Mouse (Mus musculus) embryonic facial prominence, embryonic 14.5 days (tissue): ENCODE data around the gene Ifit1bl2. TPM values are rescaled to one million over a fixed set of nuclear protein-coding genes. Genes with fewer than 3 reads are reported as not detected.

Experiments used
- ATAC-seq: fragments of 200-750 bp; cut with Nextera tagmentation; 2 replicates; pipeline ENCODE4 v1.8.0; 2017; ENCODE audit warnings: low read depth, moderate number of reproducible peaks, moderate TSS enrichment
- DNase-seq: peaks from one replicate; pipeline ENCODE4 v3.0.0-alpha.2; 2015; ENCODE audit warnings: low spot score
- H3K27ac ChIP-seq: fragments of 300-500 bp; sonication (generic); replicated peaks from 2 replicates; pipeline ENCODE4 v1.5.1; 2014; ENCODE audit warnings: low read depth, mild to moderate bottlenecking, low read length, moderate library complexity
- H3K27me3 ChIP-seq: fragments of 300-500 bp; sonication (generic); replicated peaks from 2 replicates; pipeline ENCODE4 v1.6.1; 2014; ENCODE audit warnings: low read length; ENCODE audit not compliant: control insufficient read depth, insufficient read depth
- H3K36me3 ChIP-seq: fragments of 300-500 bp; sonication (generic); 2 replicates; pipeline ENCODE4 v1.6.1; 2014; ENCODE audit warnings: low read length, mixed read lengths; ENCODE audit not compliant: control insufficient read depth, insufficient read depth
- H3K4me1 ChIP-seq: fragments of 300-500 bp; sonication (generic); 2 replicates; pipeline ENCODE4 v1.6.1; 2014; ENCODE audit warnings: antibody characterized with exemption, low read length; ENCODE audit not compliant: control insufficient read depth, insufficient read depth
- H3K4me2 ChIP-seq: fragments of 300-500 bp; sonication (generic); 2 replicates; pipeline ENCODE4 v1.6.1; 2014; ENCODE audit warnings: low read depth, mild to moderate bottlenecking, low read length, moderate library complexity, mixed read lengths
- H3K4me3 ChIP-seq: fragments of 300-500 bp; sonication (generic); 2 replicates; pipeline ENCODE4 v1.5.1; 2014; ENCODE audit warnings: low read depth, mild to moderate bottlenecking, low read length
- H3K9ac ChIP-seq: fragments of 300-500 bp; sonication (generic); 2 replicates; pipeline ENCODE4 v1.6.1; 2014; ENCODE audit warnings: low read depth, mild to moderate bottlenecking, low read length, moderate library complexity, mixed read lengths
- H3K9me3 ChIP-seq: fragments of 300-500 bp; sonication (generic); 2 replicates; pipeline ENCODE4 v1.6.1; 2016; ENCODE audit warnings: low read length; ENCODE audit not compliant: control insufficient read depth
- WGBS: fragments of 180-500 bp; shearing (Covaris S2); extraction: QIAGEN DNeasy Blood & Tissue Kit; methylation state at CpG from one replicate; pipeline ENCODE4 v1.1.7; 2014; 5-methylcytosine and 5-hydroxymethylcytosine counted together
- polyA plus RNA-seq: library from polyadenylated mRNA; unstranded; fragments of >200 nt; fragmentation: Nextera tagmentation; extraction: Ambion mirVana; gene quantifications from 2 replicates; pipeline ENCODE4 v1.2.1, GENCODE M21; 2014

The Ifit1bl2 gene
- 0.18 and 0.40 TPM in 2 replicates for polyA plus RNA-seq

DNA sequence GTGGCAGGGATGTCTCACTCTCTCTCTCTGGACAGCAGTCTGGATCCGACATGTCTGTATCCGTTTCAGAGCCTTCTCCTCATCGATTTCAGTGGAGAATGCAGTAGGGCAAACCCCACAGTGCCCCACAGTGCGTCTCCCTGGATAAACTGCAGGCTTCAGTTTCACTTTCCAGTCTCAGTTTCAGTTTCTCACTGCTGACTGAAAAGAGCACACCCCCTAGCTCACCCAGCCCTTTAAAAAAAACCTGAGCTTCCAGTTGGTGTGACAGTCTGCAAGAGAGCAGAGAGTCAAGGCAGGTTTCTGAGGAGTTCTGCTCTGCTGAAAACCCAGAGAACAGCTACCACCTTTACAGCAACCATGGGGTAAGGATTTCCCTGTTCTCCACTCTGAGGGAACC, at the start of gene Ifit1bl2, which contains the start of gene Ifit1:
Gene Ifit1bl2 (minus strand): TSS at position 121 of the 400 bp plus-strand sequence.
Gene Ifit1 (plus strand): TSS at position 249 of the 400 bp plus-strand sequence.
- 34% methylated on average over 4 of the region's 4 CpGs for WGBS
- ATAC-seq = no peak; the same call in 1 of the 2 replicates
- H3K4me3 ChIP-seq = no peak within 1 kb of the TSS
- H3K27ac ChIP-seq = no peak within 1 kb of the TSS
- no peaks in the 10 kb centered on the region for H3K36me3 ChIP-seq
- no peaks in the 10 kb centered on the region for H3K27me3 ChIP-seq
- no peaks in the 10 kb centered on the region for H3K9me3 ChIP-seq
- H3K4me1 ChIP-seq = no peaks in the 10 kb centered on the region
- H3K4me2 ChIP-seq = peak within 1 kb of the TSS; percentile 12; the same call in 1 of the 2 replicates
- DNase-seq = peak; percentile 63
- 0 out of 2 replicates have a peak within 1 kb of the TSS, but pooled peaks have one; percentile 2 for H3K9ac ChIP-seq

DNA sequence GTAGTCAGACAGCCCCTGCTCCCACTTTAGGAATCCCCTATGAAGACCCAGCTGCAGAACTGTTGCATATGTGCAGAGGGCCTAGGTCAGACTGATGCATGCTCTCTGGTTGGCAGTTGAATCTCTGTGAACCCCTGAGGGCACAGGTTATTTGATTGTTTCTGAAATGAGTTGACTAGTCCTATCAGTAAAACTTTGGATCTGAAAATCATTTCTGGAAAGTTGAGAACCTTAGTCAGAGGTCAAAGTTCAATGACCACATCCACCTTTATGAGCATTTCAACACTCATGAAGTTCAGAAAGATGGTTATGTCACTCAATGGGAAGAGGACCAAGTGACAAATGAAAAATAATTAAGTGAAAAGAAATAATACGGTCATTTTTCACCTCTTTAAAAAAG, 45.0 kb upstream of the Ifit1bl2 start:
- WGBS = 94% methylated on average over 1 of the region's 1 CpGs

GRCm38 (mm10) chr19:34684857-34685256, 44.3 kb upstream of the Ifit1bl2 start:
- no peak overlapping the region for H3K4me3 ChIP-seq
- no peaks in the 10 kb centered on the region for H3K36me3 ChIP-seq
- WGBS = 58% methylated on average over 1 of the region's 1 CpGs
- no peak overlapping the region for H3K4me2 ChIP-seq
- no peak overlapping the region for H3K9ac ChIP-seq
- H3K27me3 ChIP-seq = no peaks in the 10 kb centered on the region
- no peak for ATAC-seq
- H3K4me1 ChIP-seq = no peaks in the 10 kb centered on the region
- no peaks in the 10 kb centered on the region for H3K9me3 ChIP-seq
- peak; percentile 53 for DNase-seq
- no peak overlapping the region for H3K27ac ChIP-seq

More for the DNA sequence above, 45.0 kb upstream of the Ifit1bl2 start:
- Histone ChIP-seq H3K4me1 (no peaks in the 10 kb centered on the region), H3K36me3 (no peaks in the 10 kb centered on the region), H3K9ac (no peak overlapping the region), H3K4me2 (no peak overlapping the region), H3K27ac (no peak overlapping the region), H3K27me3 (no peaks in the 10 kb centered on the region), H3K9me3 (no peaks in the 10 kb centered on the region), H3K4me3 (no peak overlapping the region)
- DNase-seq (no peak), ATAC-seq (no peak)

GRCm38 (mm10) chr19:34678428-34678827, 37.9 kb upstream of the Ifit1bl2 start:
- DNase-seq (no peak), ATAC-seq (no peak)
- H3K9ac ChIP-seq = no peak overlapping the region
- no peaks in the 10 kb centered on the region for H3K9me3 ChIP-seq
- H3K4me2 ChIP-seq = no peak overlapping the region
- H3K36me3 ChIP-seq = no peaks in the 10 kb centered on the region
- no peaks in the 10 kb centered on the region for H3K4me1 ChIP-seq
- H3K4me3 ChIP-seq = no peak overlapping the region
- 89% methylated on average over 4 of the region's 4 CpGs for WGBS
- no peak overlapping the region for H3K27ac ChIP-seq
- H3K27me3 ChIP-seq = no peaks in the 10 kb centered on the region

GRCm38 (mm10) chr19:34673476-34673875, 32.9 kb upstream of the Ifit1bl2 start:
- no peak for DNase-seq
- ATAC-seq = no peak
- H3K36me3 ChIP-seq = no peaks in the 10 kb centered on the region
- H3K4me3 ChIP-seq = no peak overlapping the region
- H3K9ac ChIP-seq = no peak overlapping the region
- no peak overlapping the region for H3K4me2 ChIP-seq
- H3K4me1 ChIP-seq = no peaks in the 10 kb centered on the region
- no peaks in the 10 kb centered on the region for H3K27me3 ChIP-seq
- 74% methylated on average over 7 of the region's 7 CpGs for WGBS
- no peaks in the 10 kb centered on the region for H3K9me3 ChIP-seq
- H3K27ac ChIP-seq = no peak overlapping the region

- WGBS = 1% methylated on average over 5 of the region's 5 CpGs
- H3K4me3 ChIP-seq = no peak overlapping the region
- ATAC-seq (no peak), DNase-seq (peak; percentile 85)
- H3K9me3 ChIP-seq = no peaks in the 10 kb centered on the region
- no peaks in the 10 kb centered on the region for H3K27me3 ChIP-seq
- H3K9ac ChIP-seq = no peak overlapping the region
- H3K4me1 ChIP-seq = no peaks in the 10 kb centered on the region
- no peaks in the 10 kb centered on the region for H3K36me3 ChIP-seq
- no peak overlapping the region for H3K4me2 ChIP-seq
- H3K27ac ChIP-seq = no peak overlapping the region
Observed at GRCm38 (mm10) chr19:34666127-34666526, 25.6 kb upstream of the Ifit1bl2 start.

DNA sequence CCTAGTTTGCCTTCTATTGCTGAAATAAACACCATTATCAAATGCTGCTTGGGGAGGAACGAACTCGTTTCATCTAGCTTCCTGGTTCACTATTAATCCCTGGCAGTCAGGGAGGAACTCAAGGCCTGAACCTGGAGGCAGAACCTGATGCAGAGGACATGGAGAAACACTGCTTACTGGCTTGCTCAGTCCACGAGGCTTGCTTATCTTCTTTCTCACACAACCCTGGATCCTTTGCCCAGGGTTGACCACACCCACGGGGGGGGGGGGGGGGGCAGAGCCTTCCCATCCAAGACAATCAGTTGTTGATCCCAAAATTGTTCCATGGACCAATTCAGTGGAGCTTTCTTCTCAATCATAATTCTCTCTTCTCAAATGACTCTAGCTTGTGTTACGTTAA, 22.2 kb upstream of the Ifit1bl2 start:
- WGBS = 36% methylated on average over 5 of the region's 5 CpGs
- H3K27ac ChIP-seq = no peak overlapping the region
- ATAC-seq = no peak
- H3K9ac ChIP-seq = no peak overlapping the region
- no peak overlapping the region for H3K4me3 ChIP-seq
- H3K9me3 ChIP-seq = no peaks in the 10 kb centered on the region
- H3K36me3 ChIP-seq = no peaks in the 10 kb centered on the region
- H3K27me3 ChIP-seq = no peaks in the 10 kb centered on the region
- no peaks in the 10 kb centered on the region for H3K4me1 ChIP-seq
- H3K4me2 ChIP-seq = peak overlapping the region; percentile 57
- no peak for DNase-seq

DNA sequence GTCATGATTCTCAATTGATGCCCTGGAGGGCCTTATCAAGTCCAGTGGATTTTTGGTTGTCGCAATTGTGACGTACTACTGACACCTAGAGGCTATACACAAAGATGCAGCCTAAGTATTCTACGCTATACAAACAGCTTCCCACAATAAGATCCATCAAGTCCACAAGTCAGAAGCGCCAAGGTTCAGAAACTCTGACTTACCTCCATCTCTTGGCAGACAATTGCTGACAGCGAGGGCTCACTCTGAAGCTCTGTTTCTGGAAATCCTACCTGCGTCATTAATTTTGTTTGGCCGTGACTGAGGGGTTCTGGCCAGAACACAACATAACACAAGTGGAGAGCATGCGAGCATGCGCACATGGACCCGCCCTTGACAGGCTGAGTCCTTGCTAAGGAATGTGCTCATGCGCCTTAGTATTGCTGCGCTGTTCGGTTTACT, 21.5 kb upstream of the Ifit1bl2 start:
- H3K9me3 ChIP-seq = no peaks in the 10 kb centered on the region
- peak overlapping the region; percentile 42; the same call in 1 of the 2 replicates for H3K9ac ChIP-seq
- WGBS = 9% methylated on average over 13 of the region's 13 CpGs
- DNase-seq (peak; percentile 91), ATAC-seq (peak; percentile 95)
- H3K27me3 ChIP-seq = no peaks in the 10 kb centered on the region
- H3K4me3 ChIP-seq = peak overlapping the region; percentile 37
- H3K36me3 ChIP-seq = no peaks in the 10 kb centered on the region
- no peaks in the 10 kb centered on the region for H3K4me1 ChIP-seq
- H3K27ac ChIP-seq = no peak overlapping the region
- H3K4me2 ChIP-seq = peak overlapping the region; percentile 57
